Mouse (Mus musculus): ENCODE data around the gene Tnfsf10.
"Not testable (repeated sequence)": the region's sequence is repeated elsewhere in the genome, so short reads cannot be mapped to it uniquely, and the experiment has no call there.

The Tnfsf10 gene

DNA sequence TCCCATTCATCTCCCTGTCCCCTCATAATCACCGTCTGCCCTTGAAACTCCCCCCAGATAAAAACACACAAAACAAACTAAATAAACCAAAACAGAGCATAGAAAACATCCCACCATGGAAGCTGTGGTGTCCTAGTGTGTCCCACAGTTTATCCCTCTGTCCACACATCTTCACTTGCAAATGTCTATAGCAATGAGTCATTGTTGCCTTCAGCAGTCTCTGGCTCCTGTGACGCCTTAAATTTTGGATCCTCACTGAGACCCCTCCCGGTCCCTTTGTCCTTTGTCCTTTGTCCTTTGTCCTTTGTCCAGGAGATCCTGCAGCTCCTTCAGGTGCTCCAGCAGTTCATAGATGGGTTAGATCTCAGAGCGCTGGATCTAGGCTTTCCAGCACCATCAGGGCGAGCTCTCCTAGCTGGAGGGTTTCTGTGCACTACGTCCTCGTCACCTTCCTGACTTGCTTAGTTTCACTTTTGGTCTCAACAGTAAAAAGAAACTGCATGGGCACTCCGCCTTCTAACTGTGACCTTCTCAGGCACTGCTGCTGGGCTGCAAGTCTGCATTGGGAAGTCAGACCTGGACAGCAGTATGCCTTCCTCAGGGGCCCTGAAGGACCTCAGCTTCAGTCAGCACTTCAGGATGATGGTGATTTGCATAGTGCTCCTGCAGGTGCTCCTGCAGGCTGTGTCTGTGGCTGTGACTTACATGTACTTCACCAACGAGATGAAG is at the start of gene Tnfsf10:
Tnfsf10 (plus strand) TSS at position 470 of the 729 bp plus-strand sequence.
- DNase-seq (ENCODE audit: low spot score in 2 of 2) = no peak

DNA sequence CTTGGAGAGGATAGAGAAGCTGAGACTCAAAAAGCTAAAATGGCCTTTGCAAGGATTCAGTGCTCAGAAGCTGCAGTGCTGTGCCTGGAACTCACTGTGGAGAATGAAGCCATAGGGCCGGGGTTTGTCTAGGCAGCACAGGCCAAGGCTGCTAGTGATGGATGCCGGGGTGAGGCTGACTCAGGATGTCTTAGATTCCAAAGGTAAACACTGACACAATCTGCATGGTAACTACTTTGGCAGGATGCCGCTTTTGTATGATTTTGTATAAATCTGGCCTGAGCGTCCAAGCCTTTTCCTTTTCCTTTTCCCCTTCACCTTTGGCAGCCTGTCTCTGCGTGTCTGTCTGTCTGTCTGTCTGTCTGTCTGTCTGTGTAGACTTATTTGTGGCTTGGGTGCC is 49.5 kb upstream of the Tnfsf10 start:
- DNase-seq (ENCODE audit: low spot score in 2 of 2) = no peak

GRCm38 (mm10) chr3:27267887-27268286 is 48.9 kb upstream of the Tnfsf10 start:
- no peak for DNase-seq (ENCODE audit: low spot score in 2 of 2)

- no peak for DNase-seq (ENCODE audit: low spot score in 2 of 2)
Observed at GRCm38 (mm10) chr3:27269151-27269550, 47.7 kb upstream of the Tnfsf10 start.

DNA sequence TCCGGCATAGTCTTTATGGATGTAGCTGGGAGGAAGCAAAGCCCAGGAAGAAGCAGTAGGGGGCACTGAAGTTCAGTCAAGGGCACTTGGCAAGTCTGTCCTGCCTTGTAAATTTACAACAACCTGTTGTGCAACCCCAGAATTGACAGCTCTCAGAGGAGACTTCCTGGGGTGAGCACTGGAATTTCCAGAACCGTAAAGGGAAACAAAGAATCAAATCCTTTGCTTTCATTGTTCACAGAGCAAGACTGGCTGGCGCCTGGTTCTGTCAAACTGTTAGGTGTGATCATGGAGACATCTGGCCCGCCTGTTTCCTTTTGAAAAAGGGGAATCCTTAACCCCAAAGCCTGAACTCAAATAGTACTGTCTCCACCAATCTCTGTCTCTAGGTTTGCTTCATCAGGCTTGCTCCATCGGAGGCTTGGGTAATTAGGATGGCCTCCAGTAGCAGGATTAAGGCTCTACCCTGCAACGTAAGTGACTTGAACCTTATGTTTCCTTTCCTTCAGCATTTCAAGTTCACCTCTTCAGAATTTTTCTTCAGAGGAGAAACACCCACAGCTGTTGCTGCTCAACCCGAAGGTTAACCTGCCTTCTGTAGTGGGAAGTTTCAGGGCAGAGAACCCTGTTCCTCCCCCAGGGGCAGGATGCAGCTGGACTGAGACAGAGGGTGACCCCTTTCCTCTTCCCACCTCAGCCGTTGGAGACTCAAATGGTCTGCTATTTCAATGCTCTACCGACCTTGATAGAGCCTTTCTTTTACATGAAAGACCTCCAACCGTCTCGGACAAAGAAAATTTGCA is 46.5 kb upstream of the Tnfsf10 start:
- DNase-seq (ENCODE audit: low spot score in 2 of 2) = no peak

DNA sequence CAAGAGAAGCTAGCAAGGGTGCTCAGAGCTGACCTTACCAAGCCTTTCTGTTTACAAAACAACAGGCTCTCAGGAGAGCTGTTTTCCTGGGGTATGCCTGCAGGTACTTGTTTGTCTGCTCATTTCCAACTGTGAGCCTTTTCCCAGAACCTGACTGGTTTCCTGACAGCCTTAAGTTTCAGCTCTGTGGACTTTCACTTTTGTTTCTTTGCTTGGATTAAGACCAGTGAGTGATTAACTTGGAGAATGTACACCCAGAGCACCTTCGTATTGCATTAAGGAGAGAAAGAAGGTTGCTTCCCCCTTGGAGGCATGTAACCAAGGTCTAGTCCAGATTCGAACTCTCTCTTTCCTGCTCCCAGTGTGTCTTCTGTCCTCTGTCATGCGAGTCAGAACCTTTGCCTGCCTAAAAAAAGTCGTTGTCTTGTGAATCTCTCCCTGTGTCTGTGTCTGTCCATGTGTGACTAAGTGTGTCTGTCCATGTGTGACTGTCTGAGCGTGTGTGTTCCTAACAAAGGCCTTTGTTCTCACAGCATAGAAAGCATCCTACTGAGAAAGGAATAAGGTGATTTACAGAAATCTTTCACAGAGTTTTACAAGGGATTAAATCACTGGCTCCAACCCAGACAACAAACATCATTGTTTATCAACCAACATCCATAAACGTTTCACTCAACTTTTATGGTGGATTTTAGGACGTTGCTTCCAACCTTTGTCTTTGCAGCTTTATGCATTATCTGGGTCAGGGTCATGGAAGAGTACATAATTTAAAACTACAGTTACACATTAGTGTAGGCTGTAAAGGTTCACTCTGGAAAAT is 43.7 kb upstream of the Tnfsf10 start:
- DNase-seq (ENCODE audit: low spot score in 2 of 2) = no peak

- not testable (repeated sequence) for DNase-seq (ENCODE audit: low spot score in 2 of 2)
Observed at GRCm38 (mm10) chr3:27279286-27279925, 37.4 kb upstream of the Tnfsf10 start.

DNA sequence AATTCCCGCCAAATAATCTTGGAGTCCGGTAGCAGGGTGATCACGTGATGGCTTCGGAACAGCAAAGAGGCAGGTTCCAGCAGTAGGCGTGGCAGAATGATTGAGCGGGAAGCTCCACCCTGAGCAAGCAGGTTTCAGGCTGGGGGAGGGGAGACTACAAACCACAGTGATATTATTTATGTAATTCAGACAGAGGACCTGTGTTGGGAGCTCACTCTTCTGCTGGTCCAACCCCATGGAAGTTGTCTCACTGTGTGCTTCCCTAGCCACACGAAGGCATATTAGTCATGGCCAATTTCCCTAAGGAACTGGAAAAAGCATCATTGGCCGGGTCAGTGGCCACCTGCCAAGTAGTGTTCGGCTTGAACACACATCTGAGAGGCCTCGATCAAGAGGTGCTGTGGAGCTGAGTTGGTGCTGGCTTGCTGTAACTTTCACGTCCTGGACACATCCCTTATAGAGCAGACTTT is 36.5 kb upstream of the Tnfsf10 start:
- DNase-seq (ENCODE audit: low spot score in 2 of 2) = no peak

- DNase-seq (ENCODE audit: low spot score in 2 of 2) = no peak
Observed at GRCm38 (mm10) chr3:27283071-27283713, 33.6 kb upstream of the Tnfsf10 start.

- no peak for DNase-seq (ENCODE audit: low spot score in 2 of 2)
Observed at GRCm38 (mm10) chr3:27283796-27284195, 33.0 kb upstream of the Tnfsf10 start.

DNA sequence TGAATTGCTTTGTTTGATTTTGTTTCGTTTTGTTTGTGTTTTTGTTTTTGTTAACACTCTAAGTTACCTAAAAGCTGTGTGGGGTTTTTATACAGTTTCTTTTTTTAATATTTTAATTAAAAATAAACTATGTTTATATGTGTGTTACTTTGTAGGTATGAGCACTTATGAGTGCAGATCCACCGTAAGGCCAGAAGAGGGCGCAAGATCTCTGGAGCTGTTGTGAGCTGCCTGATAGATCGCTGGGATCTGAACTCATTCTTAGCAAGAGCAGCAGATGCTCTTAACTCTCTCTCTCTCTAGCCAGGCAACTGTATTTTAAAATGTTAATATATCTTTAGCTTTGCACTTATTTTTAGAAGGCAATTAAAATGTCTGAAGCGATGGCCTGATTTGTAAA is 32.6 kb upstream of the Tnfsf10 start:
- DNase-seq (ENCODE audit: low spot score in 2 of 2) = no peak

DNA sequence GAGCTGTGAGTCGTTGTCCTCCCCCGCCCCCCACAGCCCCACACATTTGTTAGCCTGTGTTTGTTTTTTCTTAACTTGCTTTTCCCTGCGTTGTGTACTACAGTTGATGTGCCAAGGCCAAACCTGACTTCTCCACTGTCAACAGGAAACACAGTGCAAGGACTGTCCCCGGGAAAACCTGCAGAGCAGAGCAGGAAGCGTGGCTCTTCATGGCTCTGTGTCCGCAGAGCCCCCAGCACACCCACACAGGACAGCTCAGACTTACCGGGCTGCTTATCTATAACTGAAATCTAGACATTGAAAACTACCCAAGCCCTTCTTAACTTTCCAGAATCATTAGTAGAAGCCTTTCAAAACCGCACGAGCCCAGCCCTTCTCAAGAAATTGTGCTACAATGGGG is 31.8 kb upstream of the Tnfsf10 start:
- no peak for DNase-seq (ENCODE audit: low spot score in 2 of 2)

DNA sequence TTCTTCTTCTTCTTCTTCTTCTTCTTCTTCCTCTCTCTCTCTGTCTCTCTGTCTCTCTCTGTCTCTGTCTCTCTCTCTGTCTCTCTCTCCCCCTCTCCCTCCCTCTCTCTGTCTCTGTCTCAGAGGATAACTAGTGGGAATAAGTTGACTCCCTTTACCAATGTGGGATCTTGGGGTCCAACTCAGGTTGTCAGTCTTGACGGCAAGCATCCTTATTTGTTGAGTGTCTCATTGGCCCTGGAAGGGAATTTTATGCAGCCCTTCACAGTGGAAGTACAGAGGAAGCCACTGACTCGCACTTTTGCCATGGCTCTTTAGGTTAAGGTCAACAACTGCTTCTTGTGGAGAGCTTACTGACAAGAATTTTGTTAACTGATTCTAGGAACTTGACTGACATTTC is 28.5 kb upstream of the Tnfsf10 start:
- no peak for DNase-seq (ENCODE audit: low spot score in 2 of 2)

DNA sequence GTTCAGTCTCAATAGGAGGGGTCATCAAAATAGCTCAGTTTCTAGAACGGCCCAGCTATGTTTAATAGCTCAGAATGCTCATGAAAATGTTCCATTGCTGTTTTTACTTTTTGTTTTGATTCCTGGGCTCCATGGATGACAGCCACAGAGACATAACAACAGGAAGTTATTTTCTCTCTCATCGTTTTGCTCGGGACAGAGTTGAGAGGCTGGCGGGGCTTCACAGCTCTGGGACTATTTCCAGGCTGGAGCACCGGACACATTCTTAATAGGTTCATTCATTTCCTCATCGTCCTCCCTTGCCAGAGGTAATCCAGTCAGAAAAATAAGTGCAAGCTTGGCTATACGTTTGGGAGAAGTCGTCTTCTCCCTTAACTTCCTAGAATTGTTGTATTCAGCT is 27.9 kb upstream of the Tnfsf10 start:
- no peak for DNase-seq (ENCODE audit: low spot score in 2 of 2)

DNA sequence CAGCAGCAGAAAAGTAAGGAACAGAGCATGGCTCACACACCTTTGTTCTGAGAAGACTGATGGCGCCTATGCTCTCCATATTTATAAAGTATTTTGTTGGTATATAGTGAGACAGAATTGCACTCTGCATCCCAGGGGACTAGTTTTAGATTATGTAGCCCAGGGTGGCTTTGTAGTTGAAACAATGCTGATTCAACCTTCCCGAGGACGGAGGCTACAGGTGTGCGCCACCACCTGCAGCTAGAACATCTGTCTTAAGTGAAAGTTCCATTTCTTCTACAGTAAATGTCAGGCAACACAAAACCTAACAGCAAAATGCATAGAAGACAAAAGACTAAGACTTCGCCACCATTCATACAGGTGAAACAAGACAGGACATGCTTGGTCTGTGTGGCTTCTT is 26.5 kb upstream of the Tnfsf10 start:
- no peak for DNase-seq (ENCODE audit: low spot score in 2 of 2)

GRCm38 (mm10) chr3:27290945-27291344 is 25.9 kb upstream of the Tnfsf10 start:
- DNase-seq (ENCODE audit: low spot score in 2 of 2) = not testable (repeated sequence)

GRCm38 (mm10) chr3:27291411-27291810 is 25.4 kb upstream of the Tnfsf10 start:
- DNase-seq (ENCODE audit: low spot score in 2 of 2) = not testable (repeated sequence)

DNA sequence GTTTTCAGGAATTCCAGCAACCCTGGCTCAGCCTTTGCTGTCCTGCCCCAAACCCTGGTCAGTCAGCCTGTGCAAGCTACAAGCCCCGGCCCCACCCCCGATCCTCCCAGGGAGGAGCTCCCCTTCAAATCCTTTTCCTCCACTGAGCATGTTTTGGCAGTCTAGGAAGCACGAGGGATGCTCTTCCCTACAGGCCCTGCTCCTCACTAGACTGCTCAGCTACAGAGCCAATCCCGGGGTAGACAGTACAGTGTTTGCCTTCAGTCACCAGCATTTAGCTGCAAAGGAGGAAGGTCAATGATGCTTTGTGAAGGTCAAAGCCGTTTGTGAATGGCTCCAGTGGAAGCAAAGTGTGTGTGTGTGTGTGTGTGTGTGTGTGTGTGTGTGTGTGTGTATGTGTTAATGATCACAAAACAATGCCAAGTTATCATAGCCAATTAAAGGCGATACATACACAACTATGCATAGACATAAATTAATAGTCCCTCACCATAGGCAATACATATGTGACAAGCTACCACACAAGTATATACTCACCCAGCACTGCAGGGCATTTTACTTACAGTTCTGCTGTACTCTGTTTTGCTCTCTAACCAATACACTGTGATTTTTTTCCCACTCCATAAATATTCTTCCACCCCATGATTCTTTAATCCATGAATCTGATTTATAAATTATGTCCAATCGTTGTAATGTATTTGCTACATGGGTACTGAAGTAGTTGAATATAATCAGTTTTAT is 23.0 kb upstream of the Tnfsf10 start:
- no peak for DNase-seq (ENCODE audit: low spot score in 2 of 2)

GRCm38 (mm10) chr3:27300451-27300850 is 16.4 kb upstream of the Tnfsf10 start:
- DNase-seq (ENCODE audit: low spot score in 2 of 2) = no peak

GRCm38 (mm10) chr3:27302339-27303022 is 14.3 kb upstream of the Tnfsf10 start:
- no peak for DNase-seq (ENCODE audit: low spot score in 2 of 2)

All from frontal cortex, postnatal 10 days (tissue).